Mouse (Mus musculus) cortical plate, adult 2 months (tissue): ENCODE results near the gene Nostrin. TPM values are rescaled to one million over a fixed set of nuclear protein-coding genes. Genes with fewer than 3 reads are reported as not detected.

Experiments used
- H3K27ac ChIP-seq: fragments of 200-500 bp; 2 replicates; pipeline ENCODE4 v1.5.1; 2012; ENCODE audit warnings: low read length, control low read depth, inconsistent platforms; ENCODE audit not compliant: insufficient read depth
- H3K4me1 ChIP-seq: fragments of 200-500 bp; 2 replicates; pipeline ENCODE4 v1.6.1; 2011; ENCODE audit warnings: low read length; ENCODE audit not compliant: control insufficient read depth, insufficient read depth
- H3K4me3 ChIP-seq: fragments of 200-500 bp; 2 replicates; pipeline ENCODE4 v1.5.1; 2011; ENCODE audit warnings: mild to moderate bottlenecking, low read length, control low read depth; ENCODE audit not compliant: insufficient read depth
- CTCF ChIP-seq: fragments of 200-500 bp; IDR thresholded peaks from 2 replicates; pipeline ENCODE4 v1.5.1; 2011; ENCODE audit warnings: mild to moderate bottlenecking, control low read depth, low read length; ENCODE audit not compliant: insufficient read depth; ENCODE audit errors: extremely low read depth
- POLR2A ChIP-seq: fragments of 200-500 bp; IDR thresholded peaks from 2 replicates; pipeline ENCODE4 v1.6.1; 2011; ENCODE audit warnings: mild to moderate bottlenecking, low read length, control low read depth; ENCODE audit not compliant: insufficient read depth; ENCODE audit errors: extremely low read depth
- polyA plus RNA-seq: library from polyadenylated mRNA; depleted of rRNA; stranded (reverse); fragments of >200 nt; gene quantifications from 2 replicates; pipeline ENCODE4 v1.2.3, GENCODE M21; 2012

Gene Nostrin
- polyA plus RNA-seq, 1 experiment, result 3.2 TPM

DNA sequence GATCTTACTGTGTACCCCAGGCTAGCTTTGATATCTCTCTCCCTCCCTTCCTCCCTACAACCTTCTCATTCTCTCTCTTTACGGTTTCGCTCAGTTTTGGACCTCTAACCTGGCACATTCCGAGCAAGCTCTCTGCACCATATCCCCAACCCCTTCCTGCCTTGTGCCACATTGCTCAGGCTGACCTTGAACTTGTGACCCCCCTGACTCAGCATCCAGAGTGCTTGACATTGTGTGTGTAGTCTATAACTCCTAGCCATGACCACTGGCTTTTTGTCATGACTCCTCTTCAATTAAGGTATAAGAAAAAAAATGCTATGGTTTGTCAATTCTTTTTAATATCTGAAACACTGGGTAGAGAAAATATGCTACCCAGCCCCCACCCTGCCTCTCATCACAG lies 74.1 kb downstream of the Nostrin start:
- Histone ChIP-seq H3K4me3 (no peak overlapping the region), H3K4me1 (no peaks in the 10 kb centered on the region), H3K27ac (no peak overlapping the region)
- no peak for TF ChIP-seq POLR2A

DNA sequence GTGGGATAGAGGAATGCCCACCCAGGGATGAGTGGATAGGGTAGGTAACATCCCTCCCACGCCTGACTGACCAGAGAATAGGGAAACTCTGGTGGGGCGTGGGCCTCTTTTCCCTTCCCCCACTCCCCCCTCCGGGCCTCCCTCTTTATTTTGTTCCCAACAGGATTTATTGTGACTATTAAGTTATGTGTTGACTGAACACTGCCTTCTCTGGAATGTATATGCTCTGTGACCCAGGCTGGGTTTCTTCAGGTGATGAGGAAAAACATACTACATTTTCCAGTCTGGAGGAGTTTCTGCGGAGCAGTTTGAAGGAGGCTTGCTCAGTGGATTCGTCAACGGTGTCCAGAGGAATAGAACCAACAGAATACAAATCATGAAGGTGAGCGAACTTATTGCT lies 75.2 kb downstream of the Nostrin start, which contains the start of gene G6pc2:
G6pc2 (plus strand) TSS at position 301 of the 400 bp plus-strand sequence.
- Histone ChIP-seq H3K4me1 (no peaks in the 10 kb centered on the region), H3K27ac (no peak within 1 kb of the TSS), H3K4me3 (no peak within 1 kb of the TSS)
- TF ChIP-seq CTCF (no peak), POLR2A (no peak)

DNA sequence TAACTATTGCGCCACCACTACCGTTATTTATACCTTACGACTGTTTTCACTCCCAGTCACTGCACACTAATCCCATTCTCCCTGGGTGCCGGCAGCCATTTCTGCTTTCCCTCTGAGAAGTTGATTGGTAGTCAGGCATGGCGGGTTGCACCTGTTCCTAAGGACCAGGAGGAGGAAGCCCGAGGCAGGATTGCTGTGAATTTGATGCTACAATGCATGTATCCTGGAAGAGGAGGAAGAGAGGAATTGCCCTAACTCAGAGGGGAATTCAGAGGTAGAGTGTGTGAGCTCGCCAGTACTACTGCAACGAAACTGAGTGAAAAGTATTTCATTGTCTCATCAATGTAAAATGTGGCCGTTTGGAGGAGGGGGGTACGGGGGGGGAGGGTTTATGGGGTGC lies 77.1 kb downstream of the Nostrin start:
- Histone ChIP-seq H3K27ac (no peak overlapping the region), H3K4me3 (no peak overlapping the region), H3K4me1 (no peaks in the 10 kb centered on the region)
- no peak for TF ChIP-seq POLR2A
- no peak for TF ChIP-seq CTCF

DNA sequence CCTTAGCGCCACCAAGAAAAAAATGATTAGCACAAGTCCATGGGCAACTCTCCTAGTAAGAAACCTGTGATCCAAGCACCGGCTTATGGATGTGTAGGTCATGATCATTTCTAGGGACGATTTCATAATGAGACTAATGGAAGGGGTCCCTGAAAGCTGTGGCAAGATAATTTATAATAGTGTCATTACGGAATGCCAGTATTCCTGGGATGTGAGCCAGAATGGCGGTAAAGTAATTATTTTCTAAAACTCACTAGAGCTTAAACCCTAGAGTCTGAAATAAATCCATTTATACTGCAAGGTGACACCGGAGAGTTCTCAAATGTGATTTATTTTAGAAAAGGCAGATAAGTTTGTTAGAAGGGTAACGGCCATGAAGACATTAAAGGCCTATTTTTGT lies 79.6 kb downstream of the Nostrin start:
- H3K4me1 ChIP-seq, result no peaks in the 10 kb centered on the region
- H3K27ac ChIP-seq, result no peak overlapping the region
- H3K4me3 ChIP-seq, result no peak overlapping the region
- TF ChIP-seq CTCF (no peak), POLR2A (no peak)

DNA sequence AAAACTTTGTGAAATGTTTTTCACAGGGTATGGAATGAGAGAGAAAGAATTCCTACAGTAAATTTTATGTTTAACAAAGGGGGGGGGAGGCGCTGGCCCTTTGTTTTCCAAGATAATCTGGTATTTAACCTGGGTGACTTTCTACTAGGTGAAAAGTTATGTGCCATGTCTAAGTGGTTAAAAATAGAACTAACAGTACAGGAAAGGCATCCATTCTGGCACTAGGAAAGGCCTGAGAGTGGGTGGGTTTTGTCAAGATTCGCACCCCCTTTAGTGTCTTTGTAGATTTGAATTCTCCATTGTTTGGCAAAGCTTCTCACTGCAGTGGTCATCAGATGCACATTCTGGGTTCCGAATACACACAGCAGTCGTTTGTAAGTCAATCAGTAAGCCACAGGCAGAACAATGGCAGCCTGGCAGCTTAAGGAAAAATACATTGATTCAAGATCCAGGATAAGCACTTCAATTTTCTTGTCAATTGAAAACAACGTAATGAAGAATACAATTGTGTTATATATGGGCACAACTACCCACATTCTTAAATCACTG lies 86.3 kb downstream of the Nostrin start:
- no peak overlapping the region for H3K27ac ChIP-seq
- TF ChIP-seq POLR2A, result no peak
- TF ChIP-seq CTCF, result no peak
- H3K4me3 ChIP-seq, result no peak overlapping the region
- H3K4me1 ChIP-seq, result no peaks in the 10 kb centered on the region

DNA sequence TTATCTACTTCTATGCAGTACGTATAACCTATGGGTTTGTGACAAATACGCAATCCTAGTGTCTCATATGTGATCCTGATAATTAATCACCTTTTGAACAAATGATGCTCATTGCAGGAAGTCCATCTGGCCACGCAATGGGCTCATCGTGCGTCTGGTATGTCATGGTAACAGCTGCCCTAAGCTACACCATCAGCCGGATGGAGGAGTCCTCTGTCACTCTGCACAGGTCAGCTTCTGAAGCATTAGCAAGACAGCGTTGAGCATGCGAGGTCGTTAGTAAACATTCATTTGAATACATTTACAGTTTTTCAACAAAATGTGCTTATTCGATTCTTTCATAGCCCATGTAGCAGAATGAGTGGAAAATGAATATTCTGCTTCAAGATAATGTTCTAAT lies 87.2 kb downstream of the Nostrin start:
- H3K27ac ChIP-seq, result no peak overlapping the region

DNA sequence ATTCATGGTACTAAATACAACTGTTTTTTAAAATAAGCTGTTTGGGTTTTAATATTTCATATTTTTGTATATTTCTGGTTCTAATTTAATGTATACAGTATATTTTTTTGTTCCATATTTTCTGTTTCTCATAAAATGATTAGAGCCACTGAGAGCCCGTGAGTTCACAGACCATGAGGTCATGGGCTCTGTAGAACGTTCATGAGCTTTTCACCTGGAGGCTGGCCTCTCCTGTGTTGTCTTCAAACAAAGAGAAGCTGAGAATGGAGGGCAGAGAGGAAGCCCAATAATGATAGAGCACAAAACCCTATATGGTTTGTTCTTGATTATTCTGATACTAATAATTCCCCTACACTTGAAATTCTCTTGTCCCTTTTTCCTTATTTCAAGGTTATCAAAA lies 89.1 kb downstream of the Nostrin start:
- Histone ChIP-seq H3K27ac (no peak overlapping the region), H3K4me3 (no peak overlapping the region), H3K4me1 (no peaks in the 10 kb centered on the region)
- TF ChIP-seq CTCF (no peak), POLR2A (no peak)

More for the DNA sequence above, 87.2 kb downstream of the Nostrin start:
- TF ChIP-seq POLR2A (no peak), CTCF (no peak)
- no peaks in the 10 kb centered on the region for H3K4me1 ChIP-seq
- H3K4me3 ChIP-seq, result no peak overlapping the region

DNA sequence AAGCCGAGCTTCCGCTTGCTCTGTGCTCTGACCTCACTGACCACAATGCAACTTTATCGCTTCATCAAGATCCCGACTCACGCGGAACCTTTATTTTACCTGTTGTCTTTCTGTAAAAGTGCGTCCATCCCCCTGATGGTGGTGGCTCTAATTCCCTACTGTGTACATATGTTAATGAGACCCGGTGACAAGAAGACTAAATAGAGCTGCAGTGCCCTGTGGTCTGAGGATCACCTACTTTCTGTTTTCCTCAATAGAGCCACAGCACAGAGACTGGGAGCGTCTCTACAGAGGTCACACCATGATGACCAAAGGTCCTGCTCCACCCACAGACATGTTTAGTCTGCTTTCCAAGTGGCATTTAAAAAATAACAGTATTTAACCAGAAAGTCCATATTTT lies 91.3 kb downstream of the Nostrin start:
- H3K4me3 ChIP-seq, result no peak overlapping the region
- H3K4me1 ChIP-seq, result no peaks in the 10 kb centered on the region
- no peak overlapping the region for H3K27ac ChIP-seq
- TF ChIP-seq POLR2A (no peak), CTCF (no peak)

DNA sequence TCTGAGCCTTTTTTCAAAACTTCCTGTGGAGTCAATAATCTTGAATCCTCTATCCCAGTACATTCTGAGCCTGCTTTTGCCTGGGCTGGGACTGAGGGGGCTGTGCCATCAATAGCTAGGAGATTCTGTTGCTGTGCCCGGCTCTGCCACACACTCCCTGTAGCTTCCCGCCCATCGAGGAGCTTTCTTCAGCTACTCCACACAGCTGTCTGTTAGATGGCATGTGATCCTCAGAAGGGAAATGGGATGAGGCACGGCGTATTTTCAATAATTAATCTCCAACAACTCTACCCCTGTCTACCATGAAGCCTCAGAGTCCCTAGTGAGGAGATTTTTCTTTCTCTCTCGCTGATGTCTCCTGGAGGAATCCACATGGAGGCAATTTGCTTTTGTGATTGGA lies 93.0 kb downstream of the Nostrin start:
- Histone ChIP-seq H3K27ac (no peak overlapping the region), H3K4me3 (no peak overlapping the region), H3K4me1 (no peaks in the 10 kb centered on the region)
- no peak for TF ChIP-seq POLR2A
- TF ChIP-seq CTCF, result no peak

DNA sequence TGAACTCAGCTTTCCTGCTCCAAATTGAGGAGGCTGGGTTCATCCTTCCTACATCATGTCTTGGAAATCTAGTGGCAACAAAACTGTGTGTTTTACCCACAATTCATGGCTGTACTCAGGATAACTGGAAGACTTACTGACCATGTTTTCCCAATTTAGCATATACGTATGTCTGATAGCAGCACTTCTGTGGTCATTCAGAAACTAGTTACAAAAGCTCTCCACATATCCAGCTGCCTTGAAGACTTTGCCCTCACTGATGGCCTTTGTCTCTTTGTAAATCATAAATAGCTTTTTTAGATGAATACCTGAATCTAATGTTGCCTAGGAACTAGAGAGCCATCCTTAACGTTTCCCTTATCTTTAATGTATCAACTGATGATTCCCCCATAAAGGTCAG lies 94.5 kb downstream of the Nostrin start:
- no peaks in the 10 kb centered on the region for H3K4me1 ChIP-seq

More for the DNA sequence above, 94.5 kb downstream of the Nostrin start:
- no peak overlapping the region for H3K27ac ChIP-seq
- no peak for TF ChIP-seq CTCF
- no peak for TF ChIP-seq POLR2A
- H3K4me3 ChIP-seq, result no peak overlapping the region
